Mouse (Mus musculus): Measurements from ENCODE around the gene Med14.

Med14 gene

DNA sequence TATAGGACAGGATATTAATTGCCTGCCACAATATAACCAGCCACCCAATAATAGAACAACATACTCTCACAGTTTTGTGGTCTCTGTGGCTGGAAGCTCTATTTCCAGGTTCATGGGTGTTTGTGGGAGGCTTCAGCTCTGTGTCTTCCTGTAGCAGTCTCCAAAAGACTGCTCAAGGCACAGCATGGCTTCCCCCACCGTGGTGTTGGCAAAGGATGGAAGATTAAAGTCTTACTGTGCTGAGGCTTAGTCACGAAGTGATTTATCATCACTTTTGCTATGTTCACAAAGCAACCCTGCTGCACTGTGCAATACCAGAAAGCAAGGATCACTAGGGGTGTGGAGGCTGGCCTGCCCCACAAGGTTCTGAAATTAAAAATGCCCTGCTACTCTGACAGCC, 108.0 kb downstream of the Med14 start:
- no peak for DNase-seq

DNA sequence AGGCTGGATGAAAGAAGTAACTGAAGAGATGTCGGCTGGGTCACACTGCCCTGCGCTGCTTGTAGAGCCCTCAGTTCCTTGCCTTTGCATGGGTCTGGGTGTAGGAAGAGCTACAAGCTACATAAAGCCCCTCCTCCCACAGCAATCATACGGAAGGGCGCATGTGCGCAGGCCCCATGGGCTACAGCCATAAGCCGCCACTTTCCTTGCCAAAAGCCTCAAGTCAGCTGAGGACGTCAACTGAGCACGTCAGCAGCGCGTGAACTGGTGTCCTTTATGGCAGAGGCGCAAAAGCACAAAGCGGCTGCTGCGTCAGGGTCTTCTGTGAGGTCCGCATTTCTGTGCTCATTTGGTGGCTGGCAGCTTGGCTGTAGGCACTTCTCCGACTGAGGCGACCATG, 110.0 kb downstream of the Med14 start:
- DNase-seq, result no peak

DNA sequence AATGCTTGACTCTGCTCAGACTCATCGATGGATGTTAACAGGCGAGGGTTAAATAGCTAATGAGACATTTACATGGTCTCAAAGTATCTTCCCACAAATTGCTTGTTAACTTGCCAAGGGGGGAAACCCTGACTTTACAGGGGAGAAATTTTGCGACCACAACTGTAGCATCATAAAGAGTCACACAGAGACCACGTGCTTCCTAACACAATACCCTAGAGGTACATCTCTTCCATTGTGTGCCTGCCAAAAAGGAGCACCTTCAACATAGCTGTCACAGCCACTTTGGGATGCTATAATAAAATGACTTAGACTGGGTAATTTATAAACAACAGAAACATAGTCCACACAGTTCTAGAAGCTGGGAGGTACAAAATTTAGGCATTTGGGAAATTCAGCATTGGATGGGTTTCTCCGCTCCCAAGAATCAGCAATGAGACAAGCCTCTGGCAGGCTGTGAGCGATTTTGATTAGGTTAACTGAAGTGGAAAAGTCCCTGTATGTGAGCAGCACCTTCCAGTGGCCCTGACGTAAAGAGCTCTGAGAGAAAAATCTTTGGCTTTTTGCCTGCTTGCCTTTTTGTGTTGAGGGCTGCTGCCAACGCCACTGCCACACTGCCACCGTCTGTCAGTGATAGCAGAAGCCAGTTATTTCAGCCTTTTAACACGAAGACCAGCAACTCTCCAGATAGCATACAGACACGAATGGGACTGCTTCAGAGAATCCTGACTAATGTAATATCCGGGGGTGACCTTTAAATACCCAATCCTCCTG, 116.2 kb downstream of the Med14 start:
- no peak for DNase-seq

DNA sequence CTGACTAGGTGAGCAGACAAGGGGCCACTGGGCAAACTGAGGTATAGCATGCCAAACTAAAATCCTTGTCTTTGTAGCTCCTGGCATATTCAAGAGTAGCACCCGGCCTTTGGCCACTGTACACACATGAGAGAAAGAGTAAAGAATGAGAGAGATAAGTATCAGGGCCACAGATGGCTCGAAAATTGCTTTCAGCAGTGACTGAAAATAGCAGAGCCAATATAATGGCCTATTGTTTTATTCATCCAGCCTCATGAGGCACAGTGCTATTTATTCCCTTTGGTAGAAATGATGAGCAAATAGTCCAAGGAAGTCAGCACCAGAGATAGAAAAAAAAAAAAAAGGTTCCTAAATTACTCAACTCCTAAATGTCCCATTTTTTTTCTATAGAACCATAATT, 116.9 kb downstream of the Med14 start:
- DNase-seq, result no peak
